Mouse (Mus musculus) adrenal gland, postnatal 14 days (tissue): Measurements from ENCODE around the gene Rbm39. TPM values are rescaled to one million over a fixed set of nuclear protein-coding genes. Genes with fewer than 3 reads are reported as not detected.
A peak's percentile ranks its signal among the peaks of the same experiment; 100 is the strongest.
"Not testable (repeated sequence)": the region's sequence is repeated elsewhere in the genome, so short reads cannot be mapped to it uniquely, and the experiment has no call there.

Source experiments
- DNase-seq: peaks from one replicate; pipeline ENCODE4 v3.0.0; 2021; ENCODE audit warnings: mixed read lengths
- total RNA-seq: library from RNA; stranded (reverse); gene quantifications from 2 replicates; pipeline ENCODE4 v1.2.3, GENCODE M21; 2021

Gene Rbm39
- total RNA-seq, 1 experiment from 2014 or later: 338 TPM

DNA sequence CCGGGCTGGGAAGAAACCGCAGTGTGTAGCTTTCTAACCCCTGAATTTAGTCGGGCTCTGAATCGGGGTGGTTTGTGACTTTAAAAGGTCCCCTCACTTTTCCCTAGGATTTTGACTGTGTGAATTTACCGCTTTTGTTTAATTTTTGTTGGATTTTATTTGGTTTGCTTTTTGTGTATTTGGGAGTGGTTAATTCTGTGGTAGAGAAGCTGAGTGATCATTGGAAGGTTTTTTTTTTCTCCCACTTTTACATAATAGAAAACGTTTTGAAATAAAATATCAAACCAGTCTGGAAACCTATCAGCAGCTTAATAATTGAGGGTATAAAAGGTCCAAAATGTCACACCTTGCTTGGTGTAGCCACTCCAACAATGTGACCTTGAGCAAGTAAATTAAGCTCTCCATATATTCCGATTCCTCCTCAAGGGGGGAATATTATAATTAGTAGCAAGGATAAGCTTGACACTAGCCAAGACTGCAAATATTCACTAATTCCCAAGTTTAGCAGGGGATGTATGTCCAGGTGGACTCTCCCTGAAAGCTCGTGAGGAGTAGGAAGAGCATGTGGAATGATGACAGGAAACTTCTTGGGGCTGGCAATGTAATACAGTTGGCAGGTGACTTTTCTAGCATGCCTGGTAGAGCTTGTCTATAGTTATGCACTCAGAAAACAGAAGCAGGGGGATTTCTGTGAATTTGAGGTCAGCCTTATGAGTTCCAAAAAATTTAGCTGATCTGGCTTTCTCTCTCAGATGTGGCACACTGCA is 969 bp upstream of the Rbm39 start:
- no peak for DNase-seq

GRCm38 (mm10) chr2:156179796-156180093 is 293 bp downstream of the Rbm39 start:
- DNase-seq: no peak

DNA sequence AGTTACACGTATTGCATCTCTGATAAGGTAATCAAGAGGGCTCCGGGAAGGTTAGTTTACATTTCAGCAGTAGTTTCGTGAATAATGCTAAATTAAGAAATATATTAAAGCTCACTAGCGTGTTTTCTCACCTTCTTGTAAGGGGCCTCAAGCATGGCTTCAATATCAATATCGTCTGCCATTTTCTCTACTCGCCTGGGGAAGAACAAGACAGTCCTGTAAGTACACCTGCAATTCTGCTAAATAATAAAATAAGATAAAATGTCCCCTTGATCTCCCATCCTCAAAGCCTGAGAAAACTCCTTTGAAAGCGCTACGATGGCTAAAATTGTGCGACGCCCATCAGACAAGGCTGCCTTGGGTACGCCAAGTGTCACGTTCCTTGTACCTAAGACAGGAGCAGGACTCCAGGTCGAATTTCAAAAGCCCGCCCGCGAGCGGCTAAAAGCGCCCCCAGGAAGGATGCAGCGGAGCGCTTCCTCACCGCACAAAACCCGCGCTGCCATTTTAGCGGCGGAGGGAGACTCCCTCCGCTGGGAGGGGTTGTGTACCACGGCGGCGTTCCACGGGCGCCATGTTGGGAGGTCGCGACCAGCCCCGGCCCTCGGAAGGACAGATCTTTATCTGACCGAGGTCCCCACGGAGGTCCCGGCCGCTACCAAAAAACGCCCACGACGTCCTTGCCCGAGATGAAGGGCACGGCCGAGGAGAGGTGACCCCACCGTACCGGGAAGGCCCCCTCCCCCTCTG is 817 bp downstream of the Rbm39 start:
- peak; percentile 92 for DNase-seq

DNA sequence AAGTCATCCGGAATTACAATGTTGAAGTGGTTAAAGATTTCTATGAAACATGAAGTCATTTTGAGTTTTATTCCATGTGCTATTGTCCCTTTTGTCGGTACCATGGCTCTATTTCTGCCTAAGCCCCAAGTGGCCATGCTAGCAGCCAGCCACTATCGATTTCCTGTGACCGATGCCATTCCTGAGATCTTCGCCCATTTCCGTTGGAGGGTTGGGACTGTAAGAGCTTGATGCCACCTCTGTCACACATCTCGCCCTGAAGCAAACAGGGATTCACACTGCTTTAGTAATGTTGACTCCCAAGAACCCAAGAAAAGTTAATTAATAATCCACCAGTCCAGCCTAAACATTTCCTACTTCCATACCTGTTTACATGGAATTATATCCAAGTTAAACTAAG is 2.4 kb downstream of the Rbm39 start:
- no peak for DNase-seq

DNA sequence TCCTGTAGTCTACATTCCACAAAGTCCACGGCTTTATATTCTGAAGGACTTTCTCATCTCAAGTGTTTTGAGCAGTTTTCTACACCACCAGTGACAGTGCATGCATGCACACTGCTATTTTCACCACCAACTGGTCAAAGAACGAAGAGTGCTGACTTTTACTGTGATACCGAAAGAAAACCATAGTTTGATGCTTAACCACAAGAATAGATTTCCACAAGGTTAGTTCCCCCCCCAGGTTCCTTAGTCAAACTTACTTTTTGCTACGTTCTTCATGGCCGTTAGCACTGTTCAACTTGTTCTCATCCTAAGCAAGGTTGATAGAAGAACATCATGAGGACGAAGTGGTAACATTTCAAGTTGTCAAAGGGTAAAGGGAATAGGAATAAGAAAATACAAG is 3.0 kb downstream of the Rbm39 start:
- no peak for DNase-seq

- DNase-seq: no peak
Observed at GRCm38 (mm10) chr2:156166557-156166956, 13.5 kb downstream of the Rbm39 start.

DNA sequence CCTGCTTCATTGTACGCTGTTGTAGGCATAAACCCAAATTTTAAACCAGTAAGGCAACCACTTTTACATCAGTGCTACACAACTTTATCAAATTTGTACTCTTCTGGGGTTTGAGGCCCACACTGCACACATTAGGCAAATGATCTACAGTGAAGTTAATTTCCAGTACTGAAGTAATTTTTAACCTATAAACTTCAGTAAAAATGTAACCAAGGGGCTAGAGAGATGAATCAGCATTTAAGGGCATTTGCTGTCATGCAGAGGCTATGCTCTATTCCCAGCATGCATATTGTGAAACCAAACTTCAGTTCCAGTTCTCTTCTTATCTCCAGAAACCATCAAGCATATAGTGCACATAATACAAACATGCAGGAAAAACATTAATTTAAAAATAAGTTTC is 14.6 kb downstream of the Rbm39 start:
- DNase-seq: no peak

DNA sequence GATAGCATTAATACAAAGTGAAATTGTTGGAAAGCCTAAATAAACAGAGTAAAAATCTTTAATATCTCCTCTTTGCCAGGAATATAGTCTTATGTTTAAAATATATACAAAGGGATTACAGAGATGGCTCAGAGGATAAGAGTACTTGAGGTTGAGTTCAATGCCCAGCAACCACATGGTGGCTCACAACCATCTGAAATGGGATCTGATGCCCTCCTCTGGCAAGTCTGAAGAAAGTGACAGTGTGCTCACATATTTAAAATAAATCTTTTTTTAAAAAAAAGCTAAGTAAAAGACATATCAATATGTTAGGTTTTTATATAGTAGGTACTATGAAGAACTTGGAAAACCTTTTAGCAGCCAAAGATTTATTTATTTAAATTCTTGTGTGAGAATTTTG is 28.5 kb downstream of the Rbm39 start:
- no peak for DNase-seq

DNA sequence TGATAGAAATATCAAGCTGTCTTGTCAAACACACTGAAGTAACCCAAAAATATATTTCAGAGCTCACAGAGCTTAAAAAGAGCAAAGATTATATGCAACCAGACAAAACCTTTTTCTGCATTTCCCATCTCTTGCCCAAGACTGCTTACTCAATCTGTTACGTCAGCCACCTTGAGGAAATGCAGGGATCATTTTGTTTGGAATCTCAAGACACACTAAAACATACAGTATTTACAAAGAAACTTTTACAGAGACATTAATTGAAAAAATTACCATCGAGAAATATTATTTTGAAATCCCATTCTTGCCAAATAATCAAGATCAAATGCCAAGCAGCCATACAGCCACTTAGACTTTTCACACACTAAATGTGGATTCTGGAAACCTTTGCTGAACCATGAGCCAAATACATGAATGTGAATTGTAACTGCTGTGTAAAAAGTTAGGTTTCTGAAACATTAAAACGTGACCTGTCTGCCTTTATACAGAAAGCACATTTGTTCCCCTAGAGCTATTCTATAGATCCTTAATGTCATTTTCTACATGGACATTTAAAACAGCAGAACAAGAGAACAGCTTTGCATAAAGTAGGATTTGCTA is 32.6 kb downstream of the Rbm39 start:
- no peak for DNase-seq

DNA sequence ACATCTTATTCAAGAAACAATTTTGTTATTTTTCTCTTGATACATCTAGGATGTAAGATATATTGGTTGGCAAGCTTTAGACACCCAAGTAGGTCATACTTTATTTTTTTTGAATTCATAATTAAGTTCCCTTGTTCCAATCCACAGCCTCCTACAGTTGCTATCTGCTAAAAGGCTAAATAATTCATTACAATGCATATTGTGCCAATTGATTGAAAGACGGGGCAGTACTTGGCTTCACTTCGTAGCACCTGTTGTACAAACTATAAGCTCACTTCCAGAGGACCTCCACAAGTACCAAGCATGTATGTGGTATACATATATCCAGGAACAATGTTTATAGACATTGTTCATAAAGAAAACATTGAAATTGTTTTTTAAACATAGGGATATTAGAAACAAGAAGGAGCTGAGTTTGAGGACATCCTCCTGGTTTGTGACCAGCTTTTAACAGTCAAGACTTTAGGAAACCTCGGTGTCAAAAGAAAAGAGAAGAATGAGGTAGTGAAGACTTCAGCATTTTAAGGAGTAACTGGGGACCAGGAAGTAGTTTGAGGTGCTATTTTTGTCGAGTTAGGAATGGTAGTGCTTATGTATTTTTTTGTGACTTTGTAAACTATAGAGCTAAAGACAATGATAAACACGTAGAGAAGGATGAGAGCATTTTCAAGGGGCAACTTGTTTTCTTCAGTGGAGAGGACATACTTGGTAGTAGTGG is 33.6 kb downstream of the Rbm39 start:
- DNase-seq: no peak

DNA sequence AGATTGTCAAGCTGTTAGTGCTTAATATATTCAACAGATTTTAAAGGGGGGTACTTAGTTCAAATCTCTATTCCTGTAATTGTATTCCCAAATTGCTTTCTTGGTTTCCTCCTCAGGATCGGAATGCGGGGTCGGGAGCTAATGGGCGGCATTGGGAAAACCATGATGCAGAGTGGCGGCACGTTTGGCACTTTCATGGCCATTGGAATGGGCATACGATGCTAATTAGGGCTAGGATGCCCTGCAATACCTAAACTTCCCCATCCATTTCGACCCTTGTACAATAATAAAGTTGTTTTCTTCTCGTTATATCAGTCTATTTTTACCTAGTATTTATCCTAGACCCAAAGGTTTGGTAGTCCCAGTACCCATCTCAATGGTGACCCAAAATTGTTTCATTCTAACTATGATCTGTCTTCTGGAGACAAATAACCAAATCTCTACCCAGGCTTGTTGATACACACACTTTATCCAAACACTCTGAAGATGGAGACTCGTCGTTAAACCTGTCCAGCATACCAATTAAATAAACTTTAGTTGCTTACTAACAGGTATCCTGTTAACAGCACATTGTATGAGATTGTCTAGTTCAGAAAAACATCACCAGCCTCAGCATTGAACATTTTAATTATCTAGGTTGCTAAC is 34.4 kb downstream of the Rbm39 start:
- no peak for DNase-seq

- DNase-seq: peak; percentile 96
Observed at GRCm38 (mm10) chr2:156143953-156144724, 35.9 kb downstream of the Rbm39 start, which contains the start of the genes Romo1 and Nfs1. Romo1 (plus strand) TSS chr2:156144039. Nfs1 (minus strand) TSS chr2:156144186.

GRCm38 (mm10) chr2:156143367-156143766 is 36.7 kb downstream of the Rbm39 start:
- no peak for DNase-seq

DNA sequence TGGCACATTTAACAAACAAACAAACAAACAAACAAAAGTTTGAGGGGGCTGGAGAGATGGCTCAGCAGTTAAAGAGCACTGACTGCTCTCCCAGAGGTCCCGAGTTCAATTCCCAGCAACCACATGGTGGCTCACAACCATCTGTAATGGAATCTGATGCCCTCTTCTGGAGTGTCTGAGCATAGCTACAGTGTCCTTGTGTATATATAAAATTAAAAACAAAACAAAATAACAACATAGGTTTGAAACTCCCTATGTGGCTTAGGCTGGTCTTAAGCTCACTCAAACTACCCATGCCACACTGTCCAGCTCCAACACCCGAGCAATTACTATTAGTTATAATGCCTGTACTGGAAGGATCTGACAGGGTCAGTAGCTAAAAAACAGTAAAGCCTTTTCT is 37.2 kb downstream of the Rbm39 start:
- DNase-seq: no peak

DNA sequence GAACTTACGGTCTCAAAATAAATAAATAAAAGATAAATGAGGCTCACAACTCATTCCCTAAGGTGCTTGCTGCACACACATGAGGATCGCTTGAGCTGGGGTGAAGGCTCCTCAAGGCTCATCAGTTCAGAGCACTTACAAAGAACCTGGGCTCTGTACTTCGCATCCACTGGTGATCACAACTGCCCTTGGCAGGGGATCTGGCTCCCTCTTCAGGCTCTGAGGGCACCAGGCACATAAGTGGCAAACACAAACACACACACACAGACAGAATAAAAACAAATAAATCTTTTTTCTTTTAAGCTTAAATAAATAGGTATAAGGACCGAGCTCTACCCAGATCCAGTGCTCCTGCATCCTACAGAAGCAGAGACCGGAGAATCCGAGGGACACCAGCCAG is 44.3 kb downstream of the Rbm39 start:
- no peak for DNase-seq

- no peak for DNase-seq
Observed at GRCm38 (mm10) chr2:156134161-156134560, 45.9 kb downstream of the Rbm39 start.

DNA sequence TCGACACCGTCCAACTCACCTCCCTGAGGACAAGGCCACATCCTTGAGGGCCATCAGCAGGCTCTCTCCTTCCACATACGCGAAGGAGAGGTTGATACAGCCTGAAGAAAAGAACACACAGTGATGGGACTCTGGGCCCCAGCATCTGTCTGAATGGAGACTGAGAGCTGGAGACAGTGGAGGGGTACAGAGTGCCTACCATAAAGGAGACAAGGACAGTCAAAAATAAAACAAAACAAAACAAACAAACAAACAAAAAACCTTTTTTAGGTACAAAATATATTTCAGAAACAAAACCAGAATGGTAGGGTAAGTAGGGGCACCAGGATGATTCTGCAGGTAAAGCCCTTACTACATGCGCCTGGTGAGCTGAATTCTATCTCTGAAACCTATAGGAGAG is 53.0 kb downstream of the Rbm39 start, which contains the start of gene Gm28036:
TSS of gene Gm28036 (minus strand) at position 101 of the 400 bp plus-strand sequence.
- no peak for DNase-seq

DNA sequence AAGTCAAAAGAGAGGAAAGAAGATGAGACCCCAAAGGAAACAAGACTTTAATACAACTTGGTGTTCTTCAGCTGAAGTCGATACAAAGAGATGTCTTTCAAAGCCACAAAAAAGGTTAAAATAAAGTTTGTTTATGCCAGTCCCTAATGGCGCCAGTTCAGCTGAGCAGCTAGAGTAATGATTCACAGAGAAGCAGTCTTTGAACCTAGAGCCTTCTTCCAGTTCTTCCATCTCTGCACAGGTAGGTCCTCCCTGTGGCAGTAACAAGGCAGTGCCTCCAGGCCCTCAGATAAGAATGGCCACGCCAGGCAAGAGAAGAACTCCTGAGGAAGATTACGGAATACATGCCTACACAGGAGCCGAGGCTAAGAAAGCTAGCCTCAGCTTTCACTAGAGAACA is 56.3 kb downstream of the Rbm39 start:
- no peak for DNase-seq

DNA sequence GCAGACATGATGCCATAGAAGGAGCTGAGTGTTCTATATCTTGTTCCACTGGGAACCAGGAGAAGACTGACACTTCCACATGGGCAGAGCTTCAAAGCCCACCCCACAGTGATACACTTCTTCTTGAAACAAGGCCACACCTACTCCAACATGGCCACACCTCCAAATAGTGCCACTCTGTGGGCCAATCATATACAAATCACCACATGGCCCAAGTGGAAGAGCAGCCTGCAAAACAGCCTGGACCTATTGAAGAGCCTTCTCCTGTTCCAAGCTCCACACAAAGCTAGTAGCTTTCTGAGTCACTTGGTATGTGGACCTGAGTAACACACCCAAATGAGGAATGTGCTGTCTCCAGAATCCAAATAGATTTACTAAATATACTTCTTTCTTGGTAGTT is 60.5 kb downstream of the Rbm39 start:
- DNase-seq: no peak

GRCm38 (mm10) chr2:156112080-156112423 is 68.0 kb downstream of the Rbm39 start:
- DNase-seq: not testable (repeated sequence)

- peak; percentile 96 for DNase-seq
Observed at GRCm38 (mm10) chr2:156111358-156112079, 68.5 kb downstream of the Rbm39 start, which contains the start of the genes Cpne1 and Rbm12. Cpne1 (minus strand) TSS chr2:156111965. Rbm12 (minus strand) TSS chr2:156111978.
